Mouse (Mus musculus): ENCODE measurements around the gene H2-DMa.

GRCm38 (mm10) chr17:34170487-34170876, 51.1 kb downstream of the H2-DMa start:
- TF ChIP-seq CTCF (IDR thresholded peaks at IDR 0.05; ENCODE audit: borderline replicate concordance, control insufficient read depth, extremely low read depth, insufficient read depth, low read length, poor library complexity) (no peak), POLR2A (IDR thresholded peaks at IDR 0.05; ENCODE audit: control insufficient read depth, extremely low read depth, insufficient read depth, low read length, poor library complexity) (no peak)
